Mouse (Mus musculus) spleen, embryonic (tissue): Measurements from ENCODE around the gene Phactr2.

Experiments
- CTCF ChIA-PET: fragments of 350-600 bp; sonication (Branson Sonifier 250); formaldehyde crosslinking; loops from one replicate; lab custom pipeline; 2022; lab: Charles Lee

Phactr2 gene

GRCm38 (mm10) chr10:13448283-13449045 lies 25.7 kb downstream of the Phactr2 start:
- CTCF ChIA-PET: no interaction called here

DNA sequence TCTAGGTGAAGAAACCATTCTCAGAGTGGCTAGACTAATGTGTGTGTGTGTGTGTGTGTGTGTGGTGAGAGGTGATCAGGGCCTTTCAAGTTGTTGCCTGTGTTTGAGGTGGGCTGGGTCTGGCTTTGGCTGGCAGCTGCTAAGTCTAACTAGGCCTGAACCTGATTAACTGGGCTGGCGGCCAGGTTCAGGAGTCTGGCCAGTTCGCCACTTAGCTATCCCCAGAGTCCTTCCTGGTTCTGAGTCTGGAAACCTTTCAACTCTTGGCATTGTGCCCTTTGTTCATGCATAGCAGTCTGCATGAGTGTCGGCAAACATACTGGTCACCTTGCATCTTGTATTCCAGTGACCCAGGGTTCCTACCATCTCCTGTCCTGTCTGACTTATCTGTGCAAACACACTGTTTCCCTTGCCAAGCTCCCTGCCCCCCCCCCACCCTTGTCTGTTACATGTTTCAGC lies 27.4 kb downstream of the Phactr2 start:
- CTCF ChIA-PET: no interaction called here

DNA sequence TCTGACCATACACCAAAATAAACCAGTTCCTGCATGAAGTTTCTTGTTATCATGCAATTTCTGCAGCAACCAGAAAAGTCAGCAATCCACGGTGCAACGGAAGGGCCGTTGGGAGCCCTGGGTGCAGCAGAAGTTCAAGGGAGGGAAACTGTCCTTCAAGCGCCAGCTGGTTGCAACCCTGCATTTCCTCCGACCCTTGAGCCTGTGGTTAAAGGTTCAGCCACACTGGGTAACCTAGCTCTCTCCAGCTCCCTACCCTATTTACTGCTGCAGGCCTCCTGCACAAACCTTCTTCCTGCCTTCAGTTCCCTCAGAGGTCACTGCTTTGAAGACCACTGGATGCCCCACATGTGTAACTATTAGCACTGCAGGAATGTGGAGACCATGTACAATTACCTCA lies 30.0 kb downstream of the Phactr2 start:
- CTCF ChIA-PET: no interaction called here

- CTCF ChIA-PET: no interaction called here
Observed at GRCm38 (mm10) chr10:13443647-13444046, 30.6 kb downstream of the Phactr2 start.

- CTCF ChIA-PET: interaction anchor here (0.6 kb wide), 2 partner anchors 365 to 715 kb away, joined by 4 to 8 read pairs; no protein-coding TSS in a partner anchor
Observed at GRCm38 (mm10) chr10:13440292-13440691, 33.9 kb downstream of the Phactr2 start.

- CTCF ChIA-PET: interaction anchor here (0.6 kb wide), 1 partner anchor 134 kb away, joined by 3 read pairs; no protein-coding TSS in a partner anchor
Observed at GRCm38 (mm10) chr10:13438118-13438821, 35.9 kb downstream of the Phactr2 start.

DNA sequence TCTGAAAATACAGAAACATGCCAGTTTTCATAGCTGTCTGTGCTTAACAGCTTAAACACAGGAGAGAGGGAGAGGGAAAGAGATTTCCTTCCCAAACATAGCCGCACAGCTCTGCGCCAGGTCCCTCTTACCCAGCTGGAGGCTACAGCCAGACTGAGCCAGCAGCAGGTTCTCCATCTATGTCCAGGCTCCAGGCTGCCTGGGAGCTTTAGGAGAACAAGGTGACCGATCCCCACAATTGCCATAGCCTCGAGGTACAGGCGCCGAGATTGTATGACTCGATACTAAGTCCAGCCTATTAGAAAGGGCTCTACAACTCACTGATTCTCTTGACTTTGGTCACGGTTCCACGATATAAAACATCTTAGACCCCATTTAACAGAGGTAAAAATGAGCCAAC lies 37.2 kb downstream of the Phactr2 start:
- CTCF ChIA-PET: no interaction called here

DNA sequence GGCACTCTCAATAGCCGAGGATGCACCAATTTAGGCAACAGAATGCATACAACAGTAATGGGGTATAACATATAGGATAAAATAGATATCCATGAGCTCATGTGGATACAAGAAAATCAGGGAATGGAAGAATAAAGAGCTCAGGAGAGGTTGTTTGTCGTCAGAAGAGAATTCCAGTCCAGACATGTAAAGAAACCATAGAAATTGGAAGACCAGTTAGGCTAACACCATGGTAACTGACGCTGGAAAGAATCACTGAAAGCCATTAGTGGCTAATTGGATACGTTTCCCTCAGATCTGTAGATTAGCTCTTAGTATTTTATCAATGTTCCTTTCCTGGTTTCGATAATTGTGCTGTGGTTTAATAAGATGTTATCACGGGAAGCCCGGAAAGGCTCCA lies 41.2 kb downstream of the Phactr2 start:
- CTCF ChIA-PET: no interaction called here

DNA sequence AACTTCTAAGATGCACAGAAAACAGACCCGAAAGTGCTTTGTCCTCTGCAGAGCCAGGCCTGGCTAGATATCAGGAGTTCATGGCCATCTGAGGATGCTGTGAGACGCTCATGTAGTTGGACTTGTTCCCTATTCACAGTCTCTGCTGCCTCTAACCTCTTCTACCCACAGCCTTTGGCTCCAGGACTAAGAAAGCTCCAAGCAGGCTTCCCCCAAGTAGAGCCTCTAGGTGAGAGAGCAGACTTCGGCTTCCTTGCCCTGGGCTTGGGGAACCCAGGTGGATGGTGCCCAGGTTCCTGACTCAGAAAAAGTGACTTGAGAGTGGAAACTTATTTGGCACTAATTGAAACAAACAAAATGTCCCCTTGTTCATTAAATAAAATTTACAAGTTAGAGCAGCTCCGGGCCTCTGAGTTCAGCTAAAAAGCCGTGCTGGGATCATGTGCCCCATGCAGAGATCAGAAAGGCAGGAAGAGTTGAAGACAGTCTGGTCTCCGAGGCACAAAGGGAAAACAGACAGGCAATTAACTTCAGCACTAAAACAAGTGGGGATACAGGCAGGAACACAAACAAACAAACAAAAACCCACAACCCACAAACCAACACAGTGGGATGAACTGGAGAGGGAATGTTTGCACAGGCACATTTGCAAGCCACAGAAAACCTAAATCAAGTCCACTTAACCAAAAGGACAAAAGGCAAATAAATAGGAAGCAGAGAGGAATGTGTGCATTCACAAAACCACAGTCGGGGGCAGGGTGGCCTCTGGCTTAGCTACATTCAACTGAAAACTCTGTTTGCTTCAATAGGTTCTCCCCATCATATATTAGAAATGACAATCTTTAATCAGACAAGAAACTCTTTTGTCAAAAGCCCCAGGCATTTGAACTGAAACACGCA lies 42.3 kb downstream of the Phactr2 start:
- CTCF ChIA-PET: no interaction called here

DNA sequence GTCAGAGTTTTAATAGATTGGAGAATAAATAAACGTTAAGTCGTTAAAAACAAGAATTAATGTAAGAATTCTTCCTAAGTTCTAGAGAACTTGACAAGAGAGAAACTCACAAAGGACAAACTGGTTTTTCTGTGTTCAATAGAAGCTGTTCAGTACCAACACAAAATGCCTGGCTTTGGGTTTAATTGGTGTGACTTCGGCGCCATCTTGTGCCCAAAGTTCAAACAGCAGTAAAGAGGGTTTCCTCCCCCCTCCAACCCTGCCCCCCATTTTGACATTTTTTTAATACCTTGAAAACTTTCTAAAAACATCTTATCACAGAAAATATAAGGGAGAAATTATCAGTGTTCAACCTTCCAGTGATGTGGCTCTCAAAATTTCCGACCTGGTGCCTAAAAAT lies 44.4 kb downstream of the Phactr2 start:
- CTCF ChIA-PET: no interaction called here

- CTCF ChIA-PET: interaction anchor here (0.6 kb wide), 1 partner anchor 356 kb away, joined by 3 read pairs; no protein-coding TSS in a partner anchor
Observed at GRCm38 (mm10) chr10:13429240-13429639, 45.0 kb downstream of the Phactr2 start.

DNA sequence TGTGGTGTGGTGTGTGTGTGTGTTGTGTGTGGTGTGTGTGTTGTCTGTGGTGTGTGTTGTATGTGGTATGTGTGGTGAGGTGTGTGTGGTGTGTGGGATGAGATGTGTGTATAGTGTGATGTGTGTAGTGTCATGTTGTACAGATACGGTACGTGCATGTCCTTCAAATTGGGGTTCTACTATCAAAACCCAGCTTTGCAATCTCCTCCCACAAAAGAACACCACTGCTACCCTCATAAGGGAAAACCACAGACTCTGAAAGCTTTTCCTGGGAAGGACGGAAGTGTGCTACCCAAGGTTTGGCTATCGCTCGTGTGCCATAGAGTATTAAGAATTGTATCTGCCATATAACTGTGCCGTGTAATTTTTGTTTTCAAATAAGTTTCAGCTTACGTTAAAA lies 45.7 kb downstream of the Phactr2 start:
- CTCF ChIA-PET: interaction anchor here (0.6 kb wide), 1 partner anchor 355 kb away, joined by 3 read pairs; no protein-coding TSS in a partner anchor

DNA sequence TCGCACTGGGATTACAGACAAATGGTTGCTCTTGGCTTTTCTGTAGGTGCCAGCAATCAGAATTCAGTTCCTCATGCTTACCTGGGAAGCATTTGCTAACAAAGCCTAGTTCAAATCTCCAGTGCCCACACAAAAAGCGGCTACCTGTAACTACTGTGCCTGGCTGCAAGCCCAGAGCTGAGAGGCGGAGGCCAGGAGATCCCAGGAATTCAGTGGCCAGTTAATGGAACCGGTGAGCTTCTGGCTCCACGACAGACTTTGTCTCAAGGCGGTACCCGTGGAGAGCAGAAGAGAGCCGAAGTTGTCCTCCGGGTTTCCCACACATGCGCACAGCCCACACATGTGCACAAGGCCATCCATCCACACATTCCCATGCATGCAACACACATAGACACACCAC lies 46.6 kb downstream of the Phactr2 start:
- CTCF ChIA-PET: no interaction called here

DNA sequence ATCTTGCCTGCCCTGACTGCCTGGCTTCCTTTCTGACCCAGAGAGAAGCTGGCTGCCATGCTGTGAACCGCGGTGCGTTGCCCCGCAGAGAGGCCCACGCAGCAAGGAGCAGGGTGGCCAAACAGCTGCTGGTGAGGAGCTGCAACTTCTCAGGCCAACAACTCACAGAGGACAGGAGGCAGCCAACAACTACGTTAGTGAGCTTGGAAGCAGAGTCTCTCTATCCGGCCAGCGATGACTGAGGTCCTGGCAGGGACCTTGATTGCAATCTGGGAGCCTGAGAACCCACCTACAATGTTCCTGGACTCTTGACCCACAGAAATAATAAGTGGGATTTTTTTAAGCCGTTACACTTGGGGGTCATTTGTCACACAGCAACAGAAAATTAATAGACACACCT lies 49.0 kb downstream of the Phactr2 start:
- CTCF ChIA-PET: no interaction called here

DNA sequence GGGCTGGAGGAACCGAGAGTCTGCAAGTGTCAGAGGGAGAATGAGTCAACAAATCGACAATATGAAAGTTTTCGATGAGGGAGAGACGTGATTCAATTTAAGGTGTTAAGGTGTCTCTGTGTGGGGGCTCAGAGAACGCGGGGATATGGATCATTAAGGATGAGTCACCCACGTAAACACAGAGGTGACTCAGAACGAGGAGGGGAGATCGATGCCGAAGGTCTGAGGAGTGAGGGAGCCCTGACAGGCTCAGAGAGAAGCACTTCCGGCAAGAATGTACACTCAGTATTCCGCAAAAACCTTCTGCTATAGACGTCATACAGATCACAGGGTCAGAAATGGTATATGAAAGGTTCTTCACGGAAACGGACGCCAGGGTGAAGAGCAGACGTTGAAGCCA lies 49.7 kb downstream of the Phactr2 start:
- CTCF ChIA-PET: no interaction called here

DNA sequence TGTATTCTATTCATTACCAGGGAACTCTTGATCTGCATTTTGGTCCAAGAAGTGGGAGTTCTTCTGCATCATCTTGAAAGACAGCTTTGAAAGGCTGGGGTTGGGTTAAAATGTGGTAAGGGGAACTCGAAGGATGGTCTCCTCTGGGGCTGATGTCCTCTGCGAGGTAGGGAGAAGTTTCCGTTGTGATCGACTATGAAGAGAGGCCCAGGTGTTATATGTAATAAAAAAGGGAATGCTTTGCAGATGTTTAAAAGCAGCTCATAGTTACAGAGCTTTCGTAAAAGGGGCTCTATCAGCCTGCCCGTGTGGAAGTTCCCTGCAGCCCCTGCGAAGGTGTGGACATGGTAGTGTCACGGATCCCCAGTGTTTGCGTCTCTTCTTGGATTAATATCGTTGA lies 50.2 kb downstream of the Phactr2 start:
- CTCF ChIA-PET: no interaction called here

DNA sequence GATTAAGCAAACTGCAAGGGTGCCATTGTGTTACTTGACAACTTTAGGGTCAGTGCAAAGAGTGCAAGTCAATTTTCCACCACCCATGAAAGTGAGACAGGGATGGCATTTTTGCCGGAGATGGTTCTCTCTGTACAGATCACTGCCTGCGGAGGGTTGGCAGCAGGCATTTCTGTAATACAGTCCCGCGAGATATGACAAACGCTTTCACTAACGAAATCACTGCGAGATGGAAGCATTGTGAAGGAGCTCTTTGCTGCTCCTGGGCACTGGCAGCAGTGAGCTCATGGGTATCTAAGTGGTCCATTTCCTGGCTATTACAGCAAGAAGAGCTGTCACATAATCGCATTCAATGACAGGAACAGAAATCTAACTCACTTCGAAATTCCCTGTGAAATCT lies 52.1 kb downstream of the Phactr2 start:
- CTCF ChIA-PET: no interaction called here

DNA sequence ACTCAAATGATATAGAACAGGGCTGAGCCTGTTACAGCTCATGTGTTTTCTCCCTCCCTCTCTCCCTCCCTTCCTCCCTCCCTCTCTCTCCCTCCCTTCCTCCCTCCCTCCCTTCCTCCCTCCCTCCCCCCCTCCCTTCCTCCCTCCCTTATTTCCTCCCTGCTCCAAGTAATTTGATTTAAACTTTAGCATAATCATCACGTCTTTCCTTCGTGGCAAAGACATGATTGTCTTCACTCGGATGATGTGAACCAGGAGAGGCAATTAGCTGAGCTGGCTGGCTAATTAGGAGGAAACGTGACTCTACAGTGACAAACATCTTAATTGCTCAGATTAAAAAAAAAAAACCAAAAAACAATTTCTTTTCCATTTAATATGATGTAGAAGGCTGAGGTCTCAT lies 55.0 kb downstream of the Phactr2 start:
- CTCF ChIA-PET: no interaction called here

DNA sequence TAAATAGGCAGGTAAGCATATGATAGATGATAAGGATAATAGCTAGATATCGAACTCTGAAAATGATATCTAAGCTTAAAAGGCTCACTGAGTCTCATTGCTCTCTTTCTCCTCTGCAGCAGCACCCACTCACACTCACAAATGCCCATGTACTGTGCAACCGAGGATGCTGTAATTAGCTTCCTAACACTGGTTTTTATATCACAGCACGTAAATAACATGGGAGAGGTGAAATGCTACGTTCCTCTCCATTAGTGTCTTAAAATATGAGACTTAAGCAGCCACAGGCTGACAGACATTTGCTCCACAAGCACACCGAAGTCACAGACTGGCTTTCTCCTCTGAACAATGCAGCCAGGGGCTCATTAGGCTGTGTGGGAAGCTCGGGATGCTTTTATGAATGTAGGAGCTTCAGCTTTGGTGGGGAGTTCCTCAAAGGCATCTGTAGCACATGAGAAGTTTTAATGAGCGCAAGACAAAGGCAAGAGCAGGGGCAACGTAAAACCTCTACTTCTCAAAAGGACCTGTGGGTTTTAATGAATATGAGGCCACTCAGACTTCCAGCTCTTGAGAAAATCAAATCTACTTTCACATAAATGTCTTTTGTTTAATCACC lies 58.6 kb downstream of the Phactr2 start:
- CTCF ChIA-PET: no interaction called here

DNA sequence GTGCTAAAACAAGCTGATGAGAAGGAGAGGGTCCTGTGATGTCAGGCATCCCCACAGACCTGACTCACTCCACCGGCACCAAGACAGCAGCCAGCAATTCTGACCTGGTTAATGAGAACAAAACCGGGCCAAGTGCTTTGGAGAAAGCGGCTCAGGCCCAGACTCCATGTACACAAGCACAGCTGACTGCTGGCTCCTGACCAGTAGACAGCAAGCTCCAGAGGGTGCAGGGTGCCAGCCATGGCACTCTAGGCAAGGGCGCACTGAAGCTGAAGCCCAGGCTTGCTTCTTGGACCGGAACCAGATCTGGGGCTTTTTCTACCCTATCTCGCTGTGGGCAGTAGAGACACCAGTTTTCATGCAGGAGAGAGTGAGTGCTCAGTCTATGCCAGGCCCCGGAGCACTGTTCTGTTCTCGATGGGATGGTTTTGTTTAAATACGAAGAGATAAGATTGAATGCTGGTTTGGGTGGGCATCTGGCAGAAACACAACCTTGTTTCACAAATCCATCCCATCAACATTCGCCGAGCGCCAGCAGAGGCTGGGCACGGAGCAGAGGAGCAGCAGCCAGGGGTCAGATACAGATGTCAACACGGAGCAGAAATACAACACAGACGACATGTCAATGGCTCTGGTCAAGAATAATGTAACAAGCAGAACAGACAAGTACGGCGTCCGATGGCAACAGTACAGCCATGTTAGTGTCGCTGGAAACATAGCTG lies 61.8 kb downstream of the Phactr2 start:
- CTCF ChIA-PET: no interaction called here

DNA sequence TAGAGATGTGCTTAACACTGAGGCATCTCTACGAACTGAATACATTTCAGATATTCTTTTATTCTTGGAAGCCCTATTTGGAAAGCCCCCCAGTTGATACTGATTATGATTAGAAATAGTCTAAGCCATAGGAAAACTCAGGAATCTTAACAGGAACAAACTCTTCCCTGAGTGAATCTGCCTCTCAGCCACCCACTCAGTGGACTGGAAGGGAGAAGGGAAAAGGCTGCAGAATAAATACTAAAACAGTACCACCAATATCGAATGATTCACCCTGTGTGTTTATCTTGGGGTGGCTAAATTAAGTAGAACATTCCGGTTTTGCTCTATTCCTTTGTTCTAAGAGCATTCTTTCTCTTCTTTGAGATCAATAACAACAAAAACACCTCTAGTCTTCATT lies 63.2 kb downstream of the Phactr2 start:
- CTCF ChIA-PET: no interaction called here
